ENCODE assay signal across 8 mouse cellular contexts in genomic region chr8:4678908-4679545, GRCm38 (mm10).
A peak's percentile ranks its signal among the peaks of the same experiment; 100 is the strongest.
DNase-seq lines count a peak whose midpoint lies in the region; ATAC-seq lines count a peak whose summit lies in the region.

No protein-coding gene starts in this region.

- 79% methylated on average over 8 of the region's 8 CpGs for WGBS in heart, embryonic 14.5 days
- 83% methylated on average over 8 of the region's 8 CpGs for WGBS in limb, embryonic 11.5 days
- 83% methylated on average over 8 of the region's 8 CpGs for WGBS in neural tube, embryonic 12.5 days

- 0 out of 4 replicates have a peak, but pooled peaks cover 0 to 4% of the 10 kb centered on the region in 2 experiments for H3K4me1 ChIP-seq in heart, embryonic 14.5 days (ENCODE audit: control insufficient read depth in 2 of 2, insufficient read depth in 2 of 2, low read length in 2 of 2)
- H3K4me1 ChIP-seq in limb, embryonic 11.5 days (ENCODE audit: control insufficient read depth, insufficient read depth, low read length), result no peaks in the 10 kb centered on the region
- peaks cover 7% of the 10 kb centered on the region; the same call in 1 of the 2 replicates for H3K4me1 ChIP-seq in neural tube, embryonic 12.5 days

- H3K9me3 ChIP-seq in heart, embryonic 14.5 days (ENCODE audit: control insufficient read depth, low read length), result peaks cover 16% of the 10 kb centered on the region
- no peaks in the 10 kb centered on the region for H3K9me3 ChIP-seq in limb, embryonic 11.5 days (ENCODE audit: control insufficient read depth, low read length)
- no peaks in the 10 kb centered on the region; the same call in 1 of the 2 replicates for H3K9me3 ChIP-seq in neural tube, embryonic 12.5 days

- peak; percentile 7 for DNase-seq in adrenal gland, adult 8-10 months
- no peak for DNase-seq in adrenal gland, postnatal 25 days
- DNase-seq in spleen, postnatal 36 days (ENCODE audit: low spot score in 2 of 2), result peak; percentile 1 to 8
- no peak for DNase-seq in spleen, postnatal 14 days (ENCODE audit: low spot score in 2 of 2)
- no peak for DNase-seq in limb, embryonic 11.5 days (ENCODE audit: low spot score)
- no peak for DNase-seq in adrenal gland, postnatal 4 days (ENCODE audit: low spot score in 2 of 2)

- peak; percentile 6; the same call in 1 of the 2 replicates for ATAC-seq in heart, embryonic 14.5 days (ENCODE audit: insufficient number of reproducible peaks, insufficient read depth, low FRiP score, low read depth)
- ATAC-seq in limb, embryonic 11.5 days (ENCODE audit: insufficient number of reproducible peaks, low FRiP score, low TSS enrichment, low read depth), result peak; percentile 2; the same call in 1 of the 2 replicates
- ATAC-seq in neural tube, embryonic 12.5 days (ENCODE audit: low FRiP score, low read depth), result peak; percentile 2

- no peak overlapping the region for H3K9ac ChIP-seq in heart, embryonic 14.5 days (ENCODE audit: low read length)
- H3K9ac ChIP-seq in limb, embryonic 11.5 days (ENCODE audit: low read length), result no peak overlapping the region
- H3K9ac ChIP-seq in neural tube, embryonic 12.5 days, result no peak overlapping the region

- peak overlapping the region in 1 of 2 experiments; percentile 98; a peak in 2 of 4 replicates for H3K27ac ChIP-seq in heart, embryonic 14.5 days (replicated peaks in 1 of 2; ENCODE audit: control insufficient read depth in 1 of 2, insufficient read depth in 1 of 2, low read depth in 2 of 2, low read length in 2 of 2)
- no peak overlapping the region for H3K27ac ChIP-seq in limb, embryonic 11.5 days (replicated peaks; ENCODE audit: low read depth, low read length)
- H3K27ac ChIP-seq in neural tube, embryonic 12.5 days, result no peak overlapping the region

- H3K27me3 ChIP-seq in heart, embryonic 14.5 days (ENCODE audit: control insufficient read depth, insufficient read depth, low read length), result no peaks in the 10 kb centered on the region
- H3K27me3 ChIP-seq in limb, embryonic 11.5 days (ENCODE audit: control insufficient read depth, insufficient read depth, low read length), result no peaks in the 10 kb centered on the region
- no peaks in the 10 kb centered on the region for H3K27me3 ChIP-seq in neural tube, embryonic 12.5 days (replicated peaks)

- H3K4me3 ChIP-seq in heart, embryonic 14.5 days (ENCODE audit: control insufficient read depth in 1 of 2, insufficient read depth in 1 of 2, low read depth in 1 of 2, low read length in 2 of 2), result peak overlapping the region; percentile 71 to 75
- peak overlapping the region; percentile 59 for H3K4me3 ChIP-seq in limb, embryonic 11.5 days (ENCODE audit: low read depth, low read length)
- peak overlapping the region; percentile 56 for H3K4me3 ChIP-seq in neural tube, embryonic 12.5 days

- H3K36me3 ChIP-seq in heart, embryonic 14.5 days (ENCODE audit: control insufficient read depth, insufficient read depth, low read length), result no peaks in the 10 kb centered on the region
- no peaks in the 10 kb centered on the region for H3K36me3 ChIP-seq in limb, embryonic 11.5 days (ENCODE audit: control insufficient read depth, insufficient read depth, low read length)
- no peaks in the 10 kb centered on the region for H3K36me3 ChIP-seq in neural tube, embryonic 12.5 days

- H3K4me2 ChIP-seq in heart, embryonic 14.5 days (ENCODE audit: low read length), result peak overlapping the region; percentile 69
- peak overlapping the region; percentile 43 for H3K4me2 ChIP-seq in limb, embryonic 11.5 days (ENCODE audit: low read depth, severe bottlenecking)
- H3K4me2 ChIP-seq in neural tube, embryonic 12.5 days (replicated peaks), result peak overlapping the region; percentile 55

Comparison
In these comparisons a context has a peak if more than half of its experiments do, and no peak if none do; other contexts are left out.
1. DNase-seq: peak in adrenal gland, adult 8-10 months (single experiment) and spleen, postnatal 36 days (2 of 2); none in adrenal gland, postnatal 25 days (single experiment), spleen, postnatal 14 days (0 of 2), limb, embryonic 11.5 days (single experiment) and adrenal gland, postnatal 4 days (0 of 2).
2. Peak in every context shown above with its lines, with median percentiles within 50 percentile points of each other: ATAC-seq, H3K4me2 ChIP-seq and H3K4me3 ChIP-seq.